Mouse (Mus musculus): ENCODE measurements around the gene 6030498E09Rik. TPM values are rescaled to one million over a fixed set of nuclear protein-coding genes. Genes with fewer than 3 reads are reported as not detected.

The 6030498E09Rik gene
- polyA plus RNA-seq (2014; fragmentation: Illumina TruSeq; extraction: RNeasy Lipid Tissue Mini Kit (QIAGEN cat#74804); ENCODE audit: low read depth, low replicate concordance): not detected

DNA sequence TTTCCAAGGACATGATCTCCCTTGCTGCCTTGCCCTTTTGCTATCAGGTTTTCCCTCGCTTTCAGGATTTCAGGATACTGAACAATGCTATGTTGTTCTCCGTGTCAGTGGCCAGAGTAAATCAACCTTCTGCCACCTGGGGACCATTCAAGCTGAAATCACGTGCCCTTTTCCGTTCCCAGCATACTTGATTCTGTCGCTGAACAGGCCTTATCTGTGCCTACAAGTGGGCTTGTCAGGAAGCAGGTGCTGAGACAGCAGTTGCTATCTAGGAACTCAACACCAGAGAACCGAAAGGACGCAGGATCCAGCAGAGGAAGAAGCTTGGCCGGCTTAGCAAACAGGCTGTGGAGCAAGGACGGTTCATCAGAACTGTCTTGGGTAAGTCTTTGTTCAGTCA, at the start of gene 6030498E09Rik:
TSS of gene 6030498E09Rik (plus strand) at position 194 of the 400 bp plus-strand sequence.

Other genes with a start within 250 kb of the 6030498E09Rik start
- 17.9 TPM for gene Cul4b, start 196.5 kb upstream of the 6030498E09Rik start, polyA plus RNA-seq (2014; fragmentation: Illumina TruSeq; extraction: RNeasy Lipid Tissue Mini Kit (QIAGEN cat#74804); ENCODE audit: low read depth, low replicate concordance)
- gene Mcts1, start 172.1 kb upstream of the 6030498E09Rik start, polyA plus RNA-seq (2014; fragmentation: Illumina TruSeq; extraction: RNeasy Lipid Tissue Mini Kit (QIAGEN cat#74804); ENCODE audit: low read depth, low replicate concordance): 73.3 TPM
- 26.6 TPM for gene C1galt1c1, start 137.6 kb upstream of the 6030498E09Rik start, polyA plus RNA-seq (2014; fragmentation: Illumina TruSeq; extraction: RNeasy Lipid Tissue Mini Kit (QIAGEN cat#74804); ENCODE audit: low read depth, low replicate concordance)

All from adipose tissue, adult 10 weeks (tissue).